In the genomic region with DNA sequence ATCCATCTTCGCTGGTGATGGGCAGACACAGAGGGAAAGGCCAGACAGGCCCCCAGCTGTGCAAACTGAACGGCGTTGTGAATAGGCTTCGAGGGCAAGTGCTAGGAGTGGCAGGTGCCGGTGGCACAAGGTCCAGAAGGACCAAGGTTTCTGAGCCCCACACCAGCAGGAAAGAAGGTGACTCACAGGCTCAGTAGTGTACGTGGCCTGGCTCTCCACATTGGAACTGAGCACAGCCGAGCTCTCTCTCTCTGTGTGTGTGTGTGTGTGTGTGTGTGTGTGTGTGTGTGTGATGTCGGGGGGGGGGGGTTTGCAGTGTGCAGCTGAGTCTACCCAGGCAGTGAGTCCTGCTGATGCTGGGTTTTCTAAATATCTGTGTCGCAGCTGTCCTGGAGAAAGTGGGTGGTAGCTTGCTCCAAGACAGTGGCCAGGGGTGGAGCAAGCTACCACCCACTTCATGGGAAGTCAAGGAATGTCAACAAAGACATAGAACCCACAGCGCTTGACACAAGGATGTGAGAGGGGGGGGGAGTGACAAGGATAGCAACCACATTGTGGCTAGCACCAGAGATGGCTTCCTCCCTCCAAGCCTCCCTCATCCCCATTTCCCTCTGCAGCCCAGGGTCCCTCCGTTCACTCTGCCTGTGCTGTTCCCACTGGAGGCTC, we compare ENCODE assay signal across 17 mouse cellular contexts. TPM values are rescaled to one million over a fixed set of nuclear protein-coding genes. Genes with fewer than 3 reads are reported as not detected.
DNase-seq lines count a peak whose midpoint lies in the region; ATAC-seq and TF ChIP-seq lines count a peak whose summit lies in the region.
"Had no signal": no experiment of that assay in that cellular context is flagged by ENCODE, and none has a peak within 500 bp of the region (broad histone marks: within the 10 kb centered on the region; RNA-seq: fewer than 3 reads in every experiment).

No protein-coding gene starts in this region.

- no peak for DNase-seq in gastrocnemius, adult 2 months
- DNase-seq in gastrocnemius, adult 8-10 months (ENCODE audit: low spot score in 2 of 2), result no peak
- DNase-seq in lung, adult 2 months, result no peak
- DNase-seq in frontal cortex, postnatal 25 days (ENCODE audit: low spot score in 2 of 2), result no peak
- no peak for DNase-seq in left cerebral cortex, postnatal 25 days (ENCODE audit: low spot score in 2 of 2)
- DNase-seq: B cell, adult 2 months; cerebellum, postnatal 14 days; gastrocnemius, postnatal 14 days; heart, postnatal 10 days; kidney, postnatal 14 days; thymus, postnatal 25 days had no signal

- H3K4me1 ChIP-seq in lung, embryonic 15.5 days, result peaks cover 53% of the 10 kb centered on the region
- peaks cover 9% of the 10 kb centered on the region; the same call in 1 of the 2 replicates for H3K4me1 ChIP-seq in lung, adult 2 months (ENCODE audit: control insufficient read depth, insufficient read depth, low read length)
- H3K4me1 ChIP-seq in hindbrain, embryonic 13.5 days (replicated peaks), result peaks cover 33% of the 10 kb centered on the region
- H3K4me1 ChIP-seq: limb, embryonic 13.5 days had no signal

- H3K79me2 ChIP-seq in myocyte (ENCODE audit: control insufficient read depth, insufficient read depth), result no peaks in the 10 kb centered on the region

- no peak overlapping the region for H3K9ac ChIP-seq in lung, embryonic 15.5 days
- H3K9ac ChIP-seq in hindbrain, embryonic 13.5 days, result no peak overlapping the region
- H3K9ac ChIP-seq: limb, embryonic 13.5 days; neural tube, embryonic 12.5 days had no signal

- no peak for TF ChIP-seq CTCF in gastrocnemius, adult 2 months (IDR thresholded peaks at IDR 0.05)
- TF ChIP-seq CTCF in lung, adult 2 months (IDR thresholded peaks at IDR 0.05; ENCODE audit: insufficient read depth, low read length), result no peak

- no peaks in the 10 kb centered on the region for H3K9me3 ChIP-seq in lung, embryonic 15.5 days
- no peaks in the 10 kb centered on the region for H3K9me3 ChIP-seq in hindbrain, embryonic 13.5 days
- H3K9me3 ChIP-seq: limb, embryonic 13.5 days had no signal

- H3K4me2 ChIP-seq in lung, embryonic 15.5 days, result no peak overlapping the region
- H3K4me2 ChIP-seq in hindbrain, embryonic 13.5 days, result no peak overlapping the region
- no peak overlapping the region for H3K4me2 ChIP-seq in myocyte (ENCODE audit: low read depth)
- H3K4me2 ChIP-seq: limb, embryonic 13.5 days; neural tube, embryonic 12.5 days had no signal

- TF ChIP-seq POLR2A in lung, adult 2 months (IDR thresholded peaks at IDR 0.05; ENCODE audit: borderline replicate concordance, extremely low read depth, low read depth, low read length), result no peak
- no peak for TF ChIP-seq POLR2A in myocyte (IDR thresholded peaks at IDR 0.05; ENCODE audit: insufficient read length, low read depth)

- H3ac ChIP-seq in myocyte (ENCODE audit: control insufficient read depth, insufficient read length), result no peak overlapping the region

- H3K36me3 ChIP-seq in lung, embryonic 15.5 days, result peaks cover 14% of the 10 kb centered on the region; the same call in 1 of the 2 replicates
- H3K36me3 ChIP-seq in hindbrain, embryonic 13.5 days, result peaks cover 11% of the 10 kb centered on the region
- peaks cover 3% of the 10 kb centered on the region for H3K36me3 ChIP-seq in myocyte (ENCODE audit: control insufficient read depth, insufficient read depth)

- peak overlapping the region; percentile 80 for H3K27ac ChIP-seq in gastrocnemius, adult 2 months
- peak overlapping the region; percentile 54 for H3K27ac ChIP-seq in lung, embryonic 15.5 days
- H3K27ac ChIP-seq in hindbrain, embryonic 13.5 days, result no peak overlapping the region
- H3K27ac ChIP-seq: limb, embryonic 13.5 days; neural tube, embryonic 12.5 days had no signal

- intact Hi-C loops in gastrocnemius, adult 2 months (cut with DNase I), result no loop called here
- intact Hi-C loops in left cerebral cortex, postnatal 25 days (cut with DNase I), result loop anchor here (2.0 kb wide), 1 partner anchor 42 kb away; a partner anchor contains a TSS

- H3K27me3 ChIP-seq in lung, embryonic 15.5 days, result no peaks in the 10 kb centered on the region
- H3K27me3 ChIP-seq in hindbrain, embryonic 13.5 days, result no peaks in the 10 kb centered on the region
- no peaks in the 10 kb centered on the region for H3K27me3 ChIP-seq in myocyte (ENCODE audit: control insufficient read depth, insufficient read depth, insufficient read length)
- H3K27me3 ChIP-seq: limb, embryonic 13.5 days; neural tube, embryonic 12.5 days had no signal

- 34% methylated on average over 11 of the region's 11 CpGs for WGBS in lung, embryonic 15.5 days
- WGBS in lung, adult 2 months, result 40% methylated on average over 11 of the region's 11 CpGs
- WGBS in hindbrain, embryonic 13.5 days, result 51% methylated on average over 11 of the region's 11 CpGs

- ATAC-seq in lung, embryonic 15.5 days (ENCODE audit: borderline replicate concordance, extremely low read depth, low FRiP score, low TSS enrichment), result peak; percentile 86
- ATAC-seq in hindbrain, embryonic 13.5 days (ENCODE audit: low FRiP score), result 0 out of 2 replicates have a peak, but pooled peaks have one; percentile 33

- peak overlapping the region; percentile 55 for H3K4me3 ChIP-seq in gastrocnemius, adult 2 months
- H3K4me3 ChIP-seq in lung, embryonic 15.5 days, result no peak overlapping the region
- H3K4me3 ChIP-seq in lung, adult 2 months (replicated peaks; ENCODE audit: extremely low read depth, low read depth, low read length), result no peak overlapping the region
- H3K4me3 ChIP-seq in hindbrain, embryonic 13.5 days, result no peak overlapping the region
- no peak overlapping the region for H3K4me3 ChIP-seq in myocyte
- H3K4me3 ChIP-seq: limb, embryonic 13.5 days; neural tube, embryonic 12.5 days had no signal

TF ChIP-seq in myocyte, 11 proteins besides CTCF, POLR2A, EP300 and RAD21:
- TF ChIP-seq REST (IDR thresholded peaks at IDR 0.05; ENCODE audit: insufficient read depth, insufficient read length), result no peak
- TF ChIP-seq MYOD1 (IDR thresholded peaks at IDR 0.05; ENCODE audit: control insufficient read depth in 1 of 3, insufficient read length in 2 of 3, low read depth in 2 of 3), result peak in 2 of 3 experiments; percentile 17 to 50
- no peak for TF ChIP-seq E2F4 (IDR thresholded peaks at IDR 0.05; ENCODE audit: insufficient read depth)
- TF ChIP-seq MAX (IDR thresholded peaks at IDR 0.05; ENCODE audit: low read depth), result no peak
- TF ChIP-seq MYOG (IDR thresholded peaks at IDR 0.05; ENCODE audit: control insufficient read depth in 1 of 3, insufficient read depth in 1 of 3, insufficient read length in 2 of 3, low read depth in 2 of 3), result peak in 1 of 3 experiments; percentile 39
- no peak for TF ChIP-seq SRF (IDR thresholded peaks at IDR 0.05; ENCODE audit: control insufficient read depth, insufficient read length, low read depth)

RNA-seq across cellular contexts. Expression of a gene that starts 43.2 kb away (rescaled TPM):
- total RNA-seq in gastrocnemius, adult 2 months (2021), result 100 to 1,000 TPM; 235 to 336 TPM
- total RNA-seq in gastrocnemius, adult 8-10 months (2022), result 100 to 1,000 TPM; 268 to 577 (median 411) TPM
- 9.7 and 12.7 TPM in 2 replicates for polyA plus RNA-seq in lung, embryonic 15.5 days (2015; fragmentation: Nextera tagmentation; extraction: Ambion mirVana)
- polyA plus RNA-seq in lung, adult 2 months (2012; rRNA removed), result 14.0 and 17.2 TPM in 2 replicates
- 5.2 and 7.0 TPM in 2 replicates for polyA plus RNA-seq in hindbrain, embryonic 13.5 days (2015; fragmentation: Nextera tagmentation; extraction: Ambion mirVana)
- 0.46 TPM for polyA plus RNA-seq in myocyte (2012; fragmentation: generic; extraction: Trizol)
- 10 to 100 TPM; 16.8 to 17.6 TPM for total RNA-seq in left cerebral cortex, postnatal 25 days (2021)
- total RNA-seq: MEL had no signal
